ENCODE assay signal across 8 mouse cellular contexts in genomic region chr1:165235846-165236245, GRCm38 (mm10). TPM values are rescaled to one million over a fixed set of nuclear protein-coding genes. Genes with fewer than 3 reads are reported as not detected.
A peak's percentile ranks its signal among the peaks of the same experiment; 100 is the strongest.
DNase-seq lines count a peak whose midpoint lies in the region; ATAC-seq and TF ChIP-seq lines count a peak whose summit lies in the region.

No protein-coding gene starts in this region.

- WGBS in intestine, embryonic 16.5 days: 4% methylated on average over 10 of the region's 10 CpGs
- WGBS in olfactory bulb, adult 2 months: 7% methylated on average over 10 of the region's 10 CpGs

- TF ChIP-seq CTCF in olfactory bulb, adult 2 months (IDR thresholded peaks at IDR 0.05; ENCODE audit: insufficient read depth, low read depth, low read length): no peak

- ATAC-seq in megakaryocyte, adult 5-6 weeks (ENCODE audit: poor library complexity, severe bottlenecking): no peak
- no peak for ATAC-seq in intestine, embryonic 16.5 days

- H3K27ac ChIP-seq in intestine, embryonic 16.5 days (ENCODE audit: low read length): no peak overlapping the region
- 0 out of 2 replicates have a peak overlapping the region, but pooled peaks have one; percentile 61 for H3K27ac ChIP-seq in olfactory bulb, adult 2 months (ENCODE audit: insufficient read depth, low read depth, low read length)

- H3K4me1 ChIP-seq in megakaryocyte, embryonic 14.5 days: peaks cover 30% of the 10 kb centered on the region
- H3K4me1 ChIP-seq in intestine, embryonic 16.5 days (ENCODE audit: control insufficient read depth, insufficient read depth, low read length): peaks cover 16% of the 10 kb centered on the region
- H3K4me1 ChIP-seq in olfactory bulb, adult 2 months (ENCODE audit: control insufficient read depth, insufficient read depth, low read length): peaks cover 7% of the 10 kb centered on the region; the same call in 1 of the 2 replicates

- H3K36me3 ChIP-seq in megakaryocyte, embryonic 14.5 days (replicated peaks; ENCODE audit: low read length): peaks cover 2% of the 10 kb centered on the region
- H3K36me3 ChIP-seq in intestine, embryonic 16.5 days (ENCODE audit: control insufficient read depth, insufficient read depth, low read length): no peaks in the 10 kb centered on the region

- peak overlapping the region; percentile 98 for H3K4me3 ChIP-seq in megakaryocyte, embryonic 14.5 days (replicated peaks)
- H3K4me3 ChIP-seq in intestine, embryonic 16.5 days (ENCODE audit: low read length): peak overlapping the region; percentile 85
- peak overlapping the region; percentile 78 for H3K4me3 ChIP-seq in olfactory bulb, adult 2 months (ENCODE audit: insufficient read depth, low read depth, low read length)

- DNase-seq in cerebellum, adult 11-12 months: peak; percentile 15
- DNase-seq in cerebellum, postnatal 36 days: no peak
- DNase-seq in spleen, postnatal 14 days (ENCODE audit: low spot score in 2 of 2): no peak
- no peak for DNase-seq in spleen, adult 18-20 months

- peak overlapping the region; percentile 91 for H3K4me2 ChIP-seq in intestine, embryonic 16.5 days (ENCODE audit: low read depth, low read length)

- H3K9me3 ChIP-seq in megakaryocyte, embryonic 14.5 days: no peaks in the 10 kb centered on the region
- no peaks in the 10 kb centered on the region for H3K9me3 ChIP-seq in intestine, embryonic 16.5 days (ENCODE audit: control insufficient read depth, low read length)

- no peaks in the 10 kb centered on the region for H3K27me3 ChIP-seq in megakaryocyte, embryonic 14.5 days (replicated peaks)
- H3K27me3 ChIP-seq in intestine, embryonic 16.5 days (replicated peaks; ENCODE audit: control insufficient read depth, insufficient read depth, low read length): no peaks in the 10 kb centered on the region

- H3K9ac ChIP-seq in intestine, embryonic 16.5 days (ENCODE audit: low read depth, low read length): peak overlapping the region; percentile 88

- TF ChIP-seq POLR2A in olfactory bulb, adult 2 months (IDR thresholded peaks at IDR 0.05; ENCODE audit: insufficient read depth, low read depth, low read length): no peak

RNA-seq across cellular contexts. Expression of gene Tiprl, which starts 0.9 kb away (rescaled TPM):
- polyA plus RNA-seq in megakaryocyte, embryonic 14.5 days (2012; ENCODE audit: insufficient read depth, low replicate concordance): 2.5 and 21.2 TPM in 2 replicates
- total RNA-seq in megakaryocyte, adult 5-6 weeks (2015): 25.7 and 25.8 TPM in 2 replicates
- total RNA-seq in megakaryocyte, adult 5-6 weeks (2017): 49.6 and 52.0 TPM in 2 replicates
- polyA plus RNA-seq in intestine, embryonic 16.5 days (2015; fragmentation: Nextera tagmentation; extraction: Ambion mirVana): 77.9 and 83.9 TPM in 2 replicates
- not detected in 2 replicates for polyA plus RNA-seq in olfactory bulb, adult 2 months (2012; ENCODE audit: insufficient read depth, insufficient read length, low replicate concordance, missing spikeins)

RNA-seq across cellular contexts. Expression of gene Sft2d2, which starts 41.6 kb away (rescaled TPM):
- polyA plus RNA-seq in megakaryocyte, embryonic 14.5 days (2012; ENCODE audit: insufficient read depth, low replicate concordance): 1.7 TPM in 1 of 2 replicates, not detected in the other
- 36.7 and 40.6 TPM in 2 replicates for total RNA-seq in megakaryocyte, adult 5-6 weeks (2015)
- total RNA-seq in megakaryocyte, adult 5-6 weeks (2017): 43.9 and 46.4 TPM in 2 replicates
- 28.6 and 33.3 TPM in 2 replicates for polyA plus RNA-seq in intestine, embryonic 16.5 days (2015; fragmentation: Nextera tagmentation; extraction: Ambion mirVana)
- not detected in 2 replicates for polyA plus RNA-seq in olfactory bulb, adult 2 months (2012; ENCODE audit: insufficient read depth, insufficient read length, low replicate concordance, missing spikeins)

RNA-seq across cellular contexts. Expression of gene Gpr161, which starts 59.7 kb away (rescaled TPM):
- not detected in 2 replicates for polyA plus RNA-seq in megakaryocyte, embryonic 14.5 days (2012; ENCODE audit: insufficient read depth, low replicate concordance)
- not detected in 2 replicates for total RNA-seq in megakaryocyte, adult 5-6 weeks (2015)
- total RNA-seq in megakaryocyte, adult 5-6 weeks (2017): 0.04 and 0.08 TPM in 2 replicates
- 0.69 and 0.81 TPM in 2 replicates for polyA plus RNA-seq in intestine, embryonic 16.5 days (2015; fragmentation: Nextera tagmentation; extraction: Ambion mirVana)
- not detected in 2 replicates for polyA plus RNA-seq in olfactory bulb, adult 2 months (2012; ENCODE audit: insufficient read depth, insufficient read length, low replicate concordance, missing spikeins)
